Mouse (Mus musculus): ENCODE results near the gene Tmem131l. TPM values are rescaled to one million over a fixed set of nuclear protein-coding genes. Genes with fewer than 3 reads are reported as not detected.

Gene Tmem131l
- total and polyA plus RNA-seq, 3 experiments: 9.6 to 39.6 TPM; not detected in 1

- TF ChIP-seq BHLHE40 (IDR thresholded peaks at IDR 0.05; ENCODE audit: borderline replicate concordance, low read depth, low read length) (no peak), EP300 (IDR thresholded peaks at IDR 0.05; ENCODE audit: low read depth in 1 of 2, low read length in 2 of 2) (no peak)
- H3K36me3 ChIP-seq (ENCODE audit: control insufficient read depth in 1 of 2, insufficient read depth in 2 of 2, low read length in 2 of 2): no peaks in the 10 kb centered on the region; a peak in 1 of 4 replicates
- no peak overlapping the region for H3K4me3 ChIP-seq (ENCODE audit: control insufficient read depth in 1 of 2, insufficient read depth in 1 of 2, low read depth in 2 of 2, low read length in 2 of 2)
- no peaks in the 10 kb centered on the region for H3K4me1 ChIP-seq (ENCODE audit: control insufficient read depth in 1 of 2, insufficient read depth in 2 of 2, low read length in 2 of 2)
- no peak overlapping the region for H3K9ac ChIP-seq (ENCODE audit: control insufficient read depth, low read depth, low read length, poor library complexity, severe bottlenecking)
- no peak overlapping the region for H3K27ac ChIP-seq (ENCODE audit: control insufficient read depth, low read depth, low read length)
- no peak for DNase-seq (ENCODE audit: low read depth, low spot score)
- no peaks in the 10 kb centered on the region for H3K79me2 ChIP-seq (ENCODE audit: control insufficient read depth, insufficient read depth, low read length, poor library complexity)
- H3K9me3 ChIP-seq (replicated peaks; ENCODE audit: insufficient read depth, low read length): no peaks in the 10 kb centered on the region
- no peaks in the 10 kb centered on the region for H3K27me3 ChIP-seq (ENCODE audit: control insufficient read depth in 1 of 2, insufficient read depth in 2 of 2, low read length in 2 of 2)
Measured at GRCm38 (mm10) chr3:83900756-83901373, 139.1 kb downstream of the Tmem131l start.

GRCm38 (mm10) chr3:83899556-83899955, 140.4 kb downstream of the Tmem131l start:
- Histone ChIP-seq H3K9ac (ENCODE audit: control insufficient read depth, low read depth, low read length, poor library complexity, severe bottlenecking) (no peak overlapping the region), H3K4me3 (ENCODE audit: control insufficient read depth in 1 of 2, insufficient read depth in 1 of 2, low read depth in 2 of 2, low read length in 2 of 2) (no peak overlapping the region), H3K36me3 (ENCODE audit: control insufficient read depth in 1 of 2, insufficient read depth in 2 of 2, low read length in 2 of 2) (no peaks in the 10 kb centered on the region; a peak in 1 of 4 replicates), H3K9me3 (replicated peaks; ENCODE audit: insufficient read depth, low read length) (no peaks in the 10 kb centered on the region), H3K27ac (ENCODE audit: control insufficient read depth, low read depth, low read length) (no peak overlapping the region), H3K79me2 (ENCODE audit: control insufficient read depth, insufficient read depth, low read length, poor library complexity) (no peaks in the 10 kb centered on the region), H3K27me3 (ENCODE audit: control insufficient read depth in 1 of 2, insufficient read depth in 2 of 2, low read length in 2 of 2) (no peaks in the 10 kb centered on the region), H3K4me1 (ENCODE audit: control insufficient read depth in 1 of 2, insufficient read depth in 2 of 2, low read length in 2 of 2) (no peaks in the 10 kb centered on the region)
- TF ChIP-seq ETS1 (IDR thresholded peaks at IDR 0.05; ENCODE audit: low read depth, low read length) (no peak), HCFC1 (IDR thresholded peaks at IDR 0.05; ENCODE audit: low read depth, low read length) (no peak), BHLHE40 (IDR thresholded peaks at IDR 0.05; ENCODE audit: borderline replicate concordance, low read depth, low read length) (no peak), POLR2AphosphoS5 (IDR thresholded peaks at IDR 0.05; ENCODE audit: borderline replicate concordance, low read depth, low read length) (no peak), MAX (IDR thresholded peaks at IDR 0.05; ENCODE audit: low read length) (no peak), MYC (IDR thresholded peaks at IDR 0.05; ENCODE audit: low read depth, low read length) (no peak), USF2 (IDR thresholded peaks at IDR 0.05; ENCODE audit: borderline replicate concordance in 1 of 2, insufficient read depth in 1 of 2, low read depth in 1 of 2, low read length in 2 of 2) (no peak), ZC3H11A (IDR thresholded peaks at IDR 0.05; ENCODE audit: low read depth, low read length) (no peak), CTCF (IDR thresholded peaks at IDR 0.05 in 2 of 3, conservative IDR thresholded peaks at IDR 0.05 in 1 of 3; ENCODE audit: control insufficient read depth in 1 of 3, insufficient read depth in 1 of 3, low read depth in 2 of 3, low read length in 3 of 3, poor library complexity in 1 of 3, severe bottlenecking in 1 of 3) (peak; percentile 63 to 71 (median 64)), JUND (IDR thresholded peaks at IDR 0.05; ENCODE audit: low read depth, low read length) (no peak), USF1 (IDR thresholded peaks at IDR 0.05; ENCODE audit: low read depth, low read length) (peak; percentile 35; the same call in 1 of the 2 replicates), TAL1 (IDR thresholded peaks at IDR 0.05; ENCODE audit: low read length) (no peak), RCOR1 (IDR thresholded peaks at IDR 0.05; ENCODE audit: low read depth, low read length) (no peak), KAT2A (conservative IDR thresholded peaks at IDR 0.05; ENCODE audit: low read depth, low read length) (no peak), MXI1 (IDR thresholded peaks at IDR 0.05; ENCODE audit: low read depth, low read length) (no peak), UBTF (IDR thresholded peaks at IDR 0.05; ENCODE audit: borderline replicate concordance, insufficient read depth, low read depth, low read length) (no peak), MEF2A (IDR thresholded peaks at IDR 0.05; ENCODE audit: extremely low read depth, insufficient replicate concordance, low read depth, low read length, poor library complexity, severe bottlenecking) (no peak), NRF1 (IDR thresholded peaks at IDR 0.05; ENCODE audit: insufficient read depth, low read depth, low read length, poor library complexity, severe bottlenecking) (no peak), RAD21 (IDR thresholded peaks at IDR 0.05; ENCODE audit: low read depth, low read length) (peak; percentile 21), SMC3 (IDR thresholded peaks at IDR 0.05; ENCODE audit: low read depth, low read length) (peak; percentile 58), ZKSCAN1 (IDR thresholded peaks at IDR 0.05; ENCODE audit: low read depth, low read length) (no peak), MAZ (IDR thresholded peaks at IDR 0.05; ENCODE audit: low read depth, low read length) (no peak), GABPA (IDR thresholded peaks at IDR 0.05; ENCODE audit: low read depth, low read length) (no peak), TBP (IDR thresholded peaks at IDR 0.05; ENCODE audit: low read depth, low read length) (no peak), POLR2AphosphoS2 (IDR thresholded peaks at IDR 0.05; ENCODE audit: low read length) (no peak)
- peak; percentile 46 for DNase-seq (ENCODE audit: low read depth, low spot score)

All from MEL (cell line).